Mouse (Mus musculus) brain, embryonic 14.5 days (tissue): ENCODE measurements at regions not wholly inside any gene's neighbourhood (a gene's known extent, or its start where the extent isn't known, plus 50 kb on each side); places are given as distances from the start of the nearest gene placed in this dataset.

Experiments used
- CTCF ChIP-seq: fragments of 200-500 bp; IDR thresholded peaks from 2 replicates; pipeline ENCODE4 v1.5.1; 2012; ENCODE audit warnings: inconsistent platforms, mild to moderate bottlenecking, moderate library complexity, borderline replicate concordance; ENCODE audit not compliant: insufficient read depth, insufficient read length; ENCODE audit errors: extremely low read depth
- POLR2A ChIP-seq: fragments of 200-500 bp; IDR thresholded peaks from 2 replicates; pipeline ENCODE4 v1.6.1; 2012; ENCODE audit warnings: mild to moderate bottlenecking, inconsistent platforms, borderline replicate concordance; ENCODE audit not compliant: poor library complexity, insufficient read depth, insufficient read length, severe bottlenecking; ENCODE audit errors: extremely low read depth

DNA sequence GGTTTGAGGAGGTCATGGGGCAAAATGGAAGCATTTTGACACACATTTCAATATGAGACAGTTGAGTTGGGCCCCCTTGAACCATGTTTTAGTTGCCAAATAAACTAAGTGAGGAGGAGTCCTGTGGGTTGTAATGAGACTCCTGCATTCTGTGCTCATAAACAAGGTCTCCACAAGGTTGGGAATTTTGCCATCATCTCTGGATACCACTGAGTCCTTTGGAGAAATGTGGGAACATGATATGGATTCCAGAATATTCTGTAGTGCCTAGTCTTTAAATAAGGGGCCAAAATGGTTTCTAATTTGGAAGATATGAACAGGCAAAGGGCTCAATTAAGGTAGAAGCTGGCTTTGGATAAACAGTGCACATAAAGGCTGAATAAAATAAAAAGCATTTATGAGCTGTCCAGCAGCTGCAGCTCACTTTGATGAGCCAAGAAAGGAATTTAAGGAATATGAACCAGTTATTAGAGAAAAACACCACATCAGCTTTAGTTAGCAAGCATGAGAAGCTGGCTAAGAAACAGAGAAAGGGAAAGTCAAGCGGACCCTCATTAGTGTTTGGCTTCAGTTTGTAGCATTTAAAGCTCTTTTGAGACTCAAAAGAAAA is 161.3 kb upstream of the Sstr4 start:
- TF ChIP-seq CTCF (no peak), POLR2A (no peak)
